Mouse (Mus musculus) cerebellum, adult 2 months (tissue): ENCODE results near the gene Rnase4.

Experiments
- CTCF ChIP-seq: fragments of 200-500 bp; IDR thresholded peaks from 2 replicates; pipeline ENCODE4 v1.5.1; 2011; ENCODE audit warnings: low read depth, mild to moderate bottlenecking, control low read depth, low read length, moderate library complexity, borderline replicate concordance; ENCODE audit not compliant: insufficient read depth
- POLR2A ChIP-seq: fragments of 200-500 bp; IDR thresholded peaks from 2 replicates; pipeline ENCODE4 v1.6.1; 2011; ENCODE audit warnings: low read length, control low read depth, borderline replicate concordance; ENCODE audit not compliant: insufficient read depth

DNA sequence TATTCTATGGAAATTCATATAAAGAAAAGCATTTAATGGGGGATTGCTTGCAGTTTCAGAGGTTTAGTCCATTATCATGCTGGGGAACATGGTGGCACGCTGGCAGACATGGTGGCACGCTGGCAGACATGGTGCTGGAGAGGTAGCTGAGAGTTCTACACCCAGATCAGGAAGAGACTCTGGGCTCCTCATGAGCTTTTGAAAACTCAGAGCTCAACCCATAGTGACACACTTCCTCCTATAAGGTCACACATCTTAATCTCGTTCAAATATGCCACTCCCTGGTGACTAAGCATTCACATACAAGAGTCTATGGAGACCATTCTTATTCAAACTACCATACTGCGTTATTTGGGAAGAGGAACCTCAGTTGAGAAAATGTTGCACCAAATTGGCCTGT is 41.5 kb downstream of the Rnase4 start:
- TF ChIP-seq CTCF: no peak
- no peak for TF ChIP-seq POLR2A
